Mouse (Mus musculus) embryo, embryonic 11.5 days (tissue): ENCODE results near the gene Glce.

Experiments
- DNase-seq: peaks from one replicate; pipeline ENCODE4 v3.0.0-alpha.2; 2012; ENCODE audit warnings: low read depth, low spot score

Gene Glce

GRCm38 (mm10) chr9:62028072-62028471, 94.4 kb downstream of the Glce start:
- DNase-seq: no peak

- DNase-seq: no peak
Measured at GRCm38 (mm10) chr9:62026600-62026999, 95.9 kb downstream of the Glce start, which contains the start of gene Paqr5. Gene Paqr5 (minus strand): TSS chr9:62026856.

- no peak for DNase-seq
Measured at GRCm38 (mm10) chr9:62025056-62025455, 97.4 kb downstream of the Glce start.

- no peak for DNase-seq
Measured at GRCm38 (mm10) chr9:62023879-62024278, 98.6 kb downstream of the Glce start.

- no peak for DNase-seq
Measured at GRCm38 (mm10) chr9:62022961-62023680, 99.3 kb downstream of the Glce start.

GRCm38 (mm10) chr9:62021583-62022120, 100.8 kb downstream of the Glce start:
- DNase-seq: no peak

- no peak for DNase-seq
Measured at GRCm38 (mm10) chr9:62020259-62020658, 102.2 kb downstream of the Glce start.

GRCm38 (mm10) chr9:62018229-62019093, 104.0 kb downstream of the Glce start:
- DNase-seq: no peak

GRCm38 (mm10) chr9:62017329-62017728, 105.1 kb downstream of the Glce start:
- no peak for DNase-seq

- no peak for DNase-seq
Measured at GRCm38 (mm10) chr9:62015504-62015903, 107.0 kb downstream of the Glce start.

GRCm38 (mm10) chr9:62013316-62014097, 108.9 kb downstream of the Glce start:
- DNase-seq: no peak

GRCm38 (mm10) chr9:62008360-62008759, 114.1 kb downstream of the Glce start:
- no peak for DNase-seq
